Mouse (Mus musculus): Measurements from ENCODE around the gene Thada.

GRCm38 (mm10) chr17:84226681-84227080 is 239.3 kb downstream of the Thada start:
- TF ChIP-seq POLR2A (IDR thresholded peaks at IDR 0.05; ENCODE audit: borderline replicate concordance, control insufficient read depth, low read depth, low read length): no peak
- no peak for TF ChIP-seq CTCF (IDR thresholded peaks at IDR 0.05; ENCODE audit: control insufficient read depth, insufficient read depth, low read length)

Measured in bone marrow, adult 2 months (tissue).